In the genomic region with DNA sequence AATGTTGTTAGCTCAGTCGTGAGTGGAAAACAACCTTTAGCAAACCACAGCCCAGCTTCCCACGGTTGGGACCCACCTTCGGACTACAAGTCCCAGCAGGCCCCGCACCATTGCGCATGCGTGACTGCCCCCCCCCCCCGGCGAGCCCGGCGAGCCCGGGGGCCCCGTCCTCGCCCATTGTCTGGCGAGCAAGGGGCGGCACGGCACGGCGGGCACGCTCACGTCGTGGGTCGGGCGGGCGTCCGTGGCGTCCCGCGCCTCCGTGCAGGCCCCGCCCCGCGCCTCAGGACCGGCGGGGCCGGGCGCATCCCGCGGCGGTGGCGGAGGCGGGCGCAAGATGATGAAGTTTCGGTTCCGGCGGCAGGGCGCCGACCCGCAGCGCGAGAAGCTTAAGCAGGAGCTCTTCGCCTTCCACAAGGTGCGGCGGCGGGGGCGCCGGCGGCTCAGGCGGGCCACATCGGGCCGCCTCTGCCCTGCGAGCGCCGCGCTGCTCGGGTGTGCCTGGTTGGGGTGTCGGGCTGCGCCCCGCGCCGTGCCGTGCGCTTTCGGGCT, we compare ENCODE assay signal across 8 mouse cellular contexts. TPM values are rescaled to one million over a fixed set of nuclear protein-coding genes. Genes with fewer than 3 reads are reported as not detected.
DNase-seq lines count a peak whose midpoint lies in the region; ATAC-seq and TF ChIP-seq lines count a peak whose summit lies in the region.

A gene (plus strand): TSS at position 200 of the 552 bp plus-strand sequence.

- peak; percentile 43; the same call in 1 of the 2 replicates for TF ChIP-seq POLR2A in lung, adult 2 months (IDR thresholded peaks at IDR 0.05; ENCODE audit: borderline replicate concordance, extremely low read depth, low read depth, low read length)

- H3K36me3 ChIP-seq in forebrain, embryonic 14.5 days (ENCODE audit: control insufficient read depth, insufficient read depth, low read length): peaks cover 11% of the 10 kb centered on the region

- H3K4me2 ChIP-seq in forebrain, embryonic 14.5 days (ENCODE audit: low read length): peak within 1 kb of the TSS; percentile 68

- intact Hi-C loops in heart, postnatal 14 days (cut with DNase I): loop anchor here (2.0 to 10.0 kb wide), 5 partner anchors 29 to 395 kb away; a partner anchor contains a TSS

- TF ChIP-seq CTCF in lung, adult 2 months (IDR thresholded peaks at IDR 0.05; ENCODE audit: insufficient read depth, low read length): no peak

- WGBS in forebrain, embryonic 14.5 days: 0% methylated on average over 54 of the region's 73 CpGs
- WGBS in lung, adult 2 months: under 1% methylated on average over 58 of the region's 73 CpGs

- no peaks in the 10 kb centered on the region for H3K27me3 ChIP-seq in forebrain, embryonic 14.5 days (replicated peaks; ENCODE audit: control insufficient read depth, insufficient read depth, low read length)

- peak within 1 kb of the TSS; percentile 85 for H3K4me3 ChIP-seq in forebrain, embryonic 14.5 days (ENCODE audit: low read depth, low read length)
- H3K4me3 ChIP-seq in lung, adult 2 months (replicated peaks; ENCODE audit: extremely low read depth, low read depth, low read length): peak within 1 kb of the TSS; percentile 96

- peak; percentile 91 for DNase-seq in ES-CJ7 (ENCODE audit: low read depth, low spot score)
- peak; percentile 96 for DNase-seq in forebrain, embryonic 14.5 days (ENCODE audit: low spot score)
- DNase-seq in heart, postnatal 14 days: peak; percentile 87 to 91
- peak; percentile 83 for DNase-seq in layer of hippocampus, adult 11-12 months (ENCODE audit: low spot score)
- peak; percentile 81 for DNase-seq in lung, adult 2 months
- peak; percentile 77 to 79 for DNase-seq in thymus, adult 18-20 months

- no peaks in the 10 kb centered on the region for H3K9me3 ChIP-seq in forebrain, embryonic 14.5 days (replicated peaks; ENCODE audit: control insufficient read depth, low read length)

- H3K27ac ChIP-seq in forebrain, embryonic 14.5 days (ENCODE audit: low read depth, low read length): peak within 1 kb of the TSS; percentile 89

- ATAC-seq in cerebellum, adult (ENCODE audit: insufficient number of reproducible peaks, low FRiP score, low TSS enrichment): peak; percentile 87
- ATAC-seq in forebrain, embryonic 14.5 days: peak; percentile 88
- peak; percentile 61 for ATAC-seq in neutrophil, adult 5-6 weeks (ENCODE audit: extremely low read depth, insufficient number of reproducible peaks, low FRiP score, poor library complexity, severe bottlenecking)

- peak within 1 kb of the TSS; percentile 92 for H3K9ac ChIP-seq in forebrain, embryonic 14.5 days (ENCODE audit: low read length)

- H3K4me1 ChIP-seq in forebrain, embryonic 14.5 days (ENCODE audit: control insufficient read depth, insufficient read depth, low read length): peaks cover 23% of the 10 kb centered on the region
- H3K4me1 ChIP-seq in lung, adult 2 months (ENCODE audit: control insufficient read depth, insufficient read depth, low read length): peaks cover 16% of the 10 kb centered on the region

RNA-seq across cellular contexts. Expression of the gene that starts here (rescaled TPM):
- 66.9 and 74.6 TPM in 2 replicates for polyA plus RNA-seq in forebrain, embryonic 14.5 days (2014; fragmentation: Nextera tagmentation; extraction: Ambion mirVana)
- total RNA-seq in heart, postnatal 14 days (2021): 10 to 100 TPM; 16.9 to 18.0 TPM
- polyA plus RNA-seq in lung, adult 2 months (2012; rRNA removed): 61.6 and 68.2 TPM in 2 replicates
- total RNA-seq in neutrophil, adult 5-6 weeks (2017): 9.2 and 11.3 TPM in 2 replicates

Comparison
In these comparisons a context has a peak if more than half of its experiments do, and no peak if none do; other contexts are left out.
1. Peak in every context shown above with its lines: DNase-seq, ATAC-seq, H3K4me3 ChIP-seq and H3K27ac ChIP-seq.